Mouse (Mus musculus) midbrain, embryonic 13.5 days (tissue): Measurements from ENCODE around the gene Bivm. TPM values are rescaled to one million over a fixed set of nuclear protein-coding genes. Genes with fewer than 3 reads are reported as not detected.

Experiments used
- polyA plus RNA-seq: library from polyadenylated mRNA; unstranded; fragments of >200 nt; fragmentation: Nextera tagmentation; extraction: Ambion mirVana; gene quantifications from 2 replicates; pipeline ENCODE4 v1.2.1, GENCODE M21; 2015

Bivm gene
- polyA plus RNA-seq, 1 experiment from 2014 or later = 30.8 TPM

Other genes with a start within 250 kb of the Bivm start
- 58.8 and 68.1 TPM in 2 replicates for gene Tpp2, start 185.3 kb upstream of the Bivm start, polyA plus RNA-seq
- gene Mettl21c, start 98.9 kb upstream of the Bivm start, polyA plus RNA-seq = 1.3 and 1.4 TPM in 2 replicates
- 0.11 and 0.14 TPM in 2 replicates for gene Gm8251, start 57.0 kb upstream of the Bivm start, polyA plus RNA-seq
- 62.3 and 66.8 TPM in 2 replicates for gene Tex30, start 16.5 kb upstream of the Bivm start, polyA plus RNA-seq
- gene Kdelc1, start 149 bp upstream of the Bivm start, polyA plus RNA-seq = 33.4 and 35.1 TPM in 2 replicates
- 39.7 and 40.0 TPM in 2 replicates for gene Ercc5, start 28.8 kb downstream of the Bivm start, polyA plus RNA-seq
- gene Mettl21e, start 100.0 kb downstream of the Bivm start, polyA plus RNA-seq = not detected in 2 replicates